Mouse (Mus musculus) heart, adult 2 months (tissue): ENCODE measurements around the gene Vps51.

Experiments
- CTCF ChIP-seq: fragments of 200-600 bp; IDR thresholded peaks from 2 replicates; pipeline ENCODE4 v1.8.1; 2022; ENCODE audit warnings: antibody characterized with exemption, mild to moderate bottlenecking, moderate library complexity
- EP300 ChIP-seq: fragments of 200-500 bp; IDR thresholded peaks from 2 replicates; pipeline ENCODE4 v1.6.1; 2011; ENCODE audit warnings: low read depth, low read length, control low read depth; ENCODE audit not compliant: insufficient read depth
- POLR2A ChIP-seq: fragments of 200-500 bp; IDR thresholded peaks from 2 replicates; pipeline ENCODE4 v1.6.1; 2011; ENCODE audit warnings: mild to moderate bottlenecking, low read depth, low read length, control low read depth; ENCODE audit not compliant: insufficient read depth

- TF ChIP-seq EP300 (no peak), CTCF (no peak), POLR2A (no peak)
These were observed 20.8 kb upstream of the Vps51 start for GRCm38 (mm10) chr19:6097847-6098246.
